Mouse (Mus musculus) megakaryocyte, embryonic 14.5 days (primary cell): Measurements from ENCODE around the gene Rsg1.

Experiments
- FLI1 ChIP-seq: IDR thresholded peaks from 2 replicates; pipeline ENCODE4 v1.6.1; 2012; ENCODE audit warnings: low read length, inconsistent platforms, mixed read lengths
- GATA1 ChIP-seq: IDR thresholded peaks from 3 replicates; pipeline ENCODE4 v1.6.1; 2012; ENCODE audit warnings: mixed read lengths, low read length, inconsistent platforms, borderline replicate concordance

DNA sequence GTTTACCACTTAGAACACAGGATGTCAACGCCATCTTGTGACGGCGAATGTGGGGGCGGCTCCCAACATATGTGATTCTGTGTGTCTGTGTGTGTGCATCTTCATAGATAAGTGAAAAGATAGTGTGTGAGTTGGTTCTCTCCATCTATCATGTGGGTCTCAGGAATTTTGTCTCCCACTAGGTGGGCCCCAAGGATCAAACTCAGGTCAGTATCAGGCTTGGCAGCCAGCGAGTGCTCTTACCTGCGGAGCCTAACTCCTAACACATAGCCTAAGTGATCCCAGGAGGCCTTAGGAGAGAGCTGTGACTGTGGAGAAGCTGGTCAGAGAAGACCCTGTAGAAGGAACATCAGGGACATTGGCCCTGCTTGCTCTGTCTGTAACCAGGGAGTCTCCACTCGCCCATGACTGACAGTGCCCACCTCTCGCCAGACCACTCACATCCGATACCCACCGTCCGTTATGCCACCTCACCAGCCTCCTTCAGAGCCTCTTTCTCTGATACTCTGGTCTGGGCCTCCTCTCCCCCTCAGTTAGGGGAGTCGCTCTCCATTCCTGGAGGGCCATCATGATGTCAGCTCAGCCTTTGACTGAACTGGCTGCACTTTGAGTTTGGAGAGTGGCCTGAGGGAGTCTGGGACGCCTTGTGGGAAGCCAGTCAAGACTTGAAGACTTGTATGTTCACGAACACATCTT lies 3.1 kb upstream of the Rsg1 start:
- TF ChIP-seq GATA1, result no peak
- TF ChIP-seq FLI1, result no peak
